Mouse (Mus musculus): ENCODE results near the gene Zfp941. TPM values are rescaled to one million over a fixed set of nuclear protein-coding genes. Genes with fewer than 3 reads are reported as not detected.

Gene Zfp941
- polyA plus RNA-seq, 2 experiments from 2014 or later = 0.13 to 0.23 TPM

- no peak for ATAC-seq
Measured at GRCm38 (mm10) chr7:140840750-140841735, 19.1 kb upstream of the Zfp941 start.

DNA sequence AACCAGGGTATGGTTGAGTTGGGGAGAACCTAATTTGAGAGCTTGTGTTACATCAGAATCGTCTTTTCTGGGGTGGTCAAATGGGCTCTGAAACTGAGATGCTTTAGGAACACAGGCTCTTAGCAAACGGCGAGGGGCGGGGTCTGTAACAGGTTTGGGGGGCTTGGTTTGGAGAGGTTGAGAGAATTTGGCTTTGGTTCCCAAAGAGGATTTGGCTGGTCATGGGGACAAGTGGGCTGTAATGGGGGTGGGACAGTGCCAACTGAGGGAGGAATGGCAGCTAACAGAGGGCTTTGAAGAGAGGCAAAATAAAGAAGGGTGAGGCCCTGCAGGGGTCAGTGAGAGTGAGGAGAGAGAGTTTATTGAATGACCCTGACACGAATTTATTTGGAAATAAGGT is 17.6 kb upstream of the Zfp941 start:
- no peak for ATAC-seq

GRCm38 (mm10) chr7:140836243-140837115 is 14.5 kb upstream of the Zfp941 start:
- no peak for ATAC-seq

- ATAC-seq = no peak
Measured at GRCm38 (mm10) chr7:140835758-140836087, 13.7 kb upstream of the Zfp941 start.

DNA sequence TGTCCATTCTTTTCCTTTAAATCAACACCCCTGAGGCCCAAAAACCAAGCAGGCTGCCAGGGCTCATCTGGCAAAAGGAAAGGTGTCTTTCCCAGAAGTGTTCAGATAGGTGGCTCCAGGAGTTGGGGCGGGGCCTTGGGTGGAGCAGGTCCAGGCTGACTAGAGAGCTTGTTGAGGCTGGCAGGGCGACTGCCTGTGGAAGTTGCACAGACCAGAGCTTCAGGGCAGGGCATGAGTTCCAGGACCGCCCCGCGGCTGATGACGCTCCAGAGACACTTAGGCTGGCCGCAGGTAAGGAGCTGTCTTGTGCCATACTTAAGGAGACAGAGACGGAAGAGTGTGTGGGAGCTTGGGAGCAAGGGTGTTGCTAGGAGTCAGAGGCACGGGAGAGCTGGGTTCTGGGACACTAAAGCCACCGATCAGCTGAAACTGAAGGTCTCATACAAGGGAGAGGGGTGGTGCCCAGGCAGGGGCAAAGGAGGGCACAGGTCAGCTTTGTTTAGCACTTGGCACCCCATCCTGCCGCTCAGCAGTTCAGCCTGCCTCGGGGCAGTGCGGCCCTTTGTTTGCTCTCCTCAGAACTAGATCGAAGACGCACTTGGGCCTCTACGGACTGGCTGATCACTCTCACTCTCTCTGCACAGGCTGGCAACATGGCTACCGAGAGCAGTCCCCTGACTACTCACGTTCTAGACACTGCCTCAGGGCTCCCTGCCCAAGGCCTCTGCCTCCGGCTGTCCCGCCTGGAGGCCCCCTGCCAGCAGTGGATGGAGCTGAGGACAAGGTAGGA is 13.2 kb upstream of the Zfp941 start, which contains the start of gene Urah:
TSS of gene Urah (plus strand) at position 51 of the 790 bp plus-strand sequence.
- no peak for ATAC-seq

DNA sequence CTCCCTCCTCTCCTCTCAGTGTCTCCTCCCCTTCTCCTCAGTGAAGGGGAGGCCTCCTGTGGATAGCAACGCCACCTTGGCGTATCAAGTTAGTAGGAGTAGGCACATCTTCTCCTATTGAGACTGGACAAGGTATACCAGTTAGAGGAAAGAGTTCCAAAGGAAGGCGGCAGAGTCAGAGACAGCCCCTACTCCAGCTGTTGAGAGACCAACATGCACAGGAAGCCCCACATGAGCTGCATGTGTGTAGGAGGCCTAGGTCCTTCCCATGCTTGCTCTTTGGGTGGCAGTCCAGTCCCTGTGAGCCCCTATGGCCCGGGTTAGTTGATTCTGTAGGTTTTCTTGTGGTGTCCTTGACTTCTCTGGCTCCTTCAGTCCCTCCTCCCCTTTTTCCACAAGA is 11.4 kb upstream of the Zfp941 start:
- ATAC-seq = no peak

- no peak for ATAC-seq
Measured at GRCm38 (mm10) chr7:140831447-140831846, 9.5 kb upstream of the Zfp941 start.

DNA sequence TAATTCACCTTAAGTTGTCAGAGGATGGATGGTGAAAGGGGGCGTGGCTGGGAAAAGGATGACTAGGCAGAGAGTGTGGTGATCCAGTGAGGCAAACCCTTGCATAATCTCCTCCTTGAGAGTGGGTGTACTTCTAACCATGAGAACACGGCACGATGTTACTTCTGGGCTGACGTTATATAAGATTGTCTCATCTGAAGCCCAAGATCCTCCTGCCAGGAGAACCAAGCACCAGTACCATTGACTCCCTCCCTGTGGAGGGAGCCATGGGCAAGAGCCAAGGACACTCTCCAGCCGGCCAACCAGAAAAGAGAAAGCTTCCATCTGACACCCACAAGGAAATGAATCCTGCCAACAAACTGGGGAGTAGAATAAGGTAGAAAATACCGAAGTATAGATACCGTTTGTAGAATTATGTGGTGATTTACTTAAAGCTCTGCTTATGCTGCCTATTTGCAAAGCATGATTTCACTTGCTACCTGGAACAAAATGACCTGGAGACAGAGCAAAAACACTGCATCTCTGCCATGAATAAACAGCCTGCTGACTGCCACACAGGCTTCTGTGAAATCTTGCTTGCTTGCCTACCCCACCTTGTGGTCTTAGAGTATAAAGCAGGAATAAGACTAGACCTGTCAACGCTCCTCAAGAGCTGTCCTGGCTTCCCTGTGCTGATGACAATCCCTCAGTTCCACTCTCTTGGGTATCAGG is 6.3 kb upstream of the Zfp941 start:
- ATAC-seq = no peak

GRCm38 (mm10) chr7:140822731-140823130 is 753 bp upstream of the Zfp941 start:
- no peak for ATAC-seq

GRCm38 (mm10) chr7:140821305-140821652 is 699 bp downstream of the Zfp941 start:
- no peak for ATAC-seq

GRCm38 (mm10) chr7:140820173-140820572 is 1.8 kb downstream of the Zfp941 start:
- no peak for ATAC-seq

DNA sequence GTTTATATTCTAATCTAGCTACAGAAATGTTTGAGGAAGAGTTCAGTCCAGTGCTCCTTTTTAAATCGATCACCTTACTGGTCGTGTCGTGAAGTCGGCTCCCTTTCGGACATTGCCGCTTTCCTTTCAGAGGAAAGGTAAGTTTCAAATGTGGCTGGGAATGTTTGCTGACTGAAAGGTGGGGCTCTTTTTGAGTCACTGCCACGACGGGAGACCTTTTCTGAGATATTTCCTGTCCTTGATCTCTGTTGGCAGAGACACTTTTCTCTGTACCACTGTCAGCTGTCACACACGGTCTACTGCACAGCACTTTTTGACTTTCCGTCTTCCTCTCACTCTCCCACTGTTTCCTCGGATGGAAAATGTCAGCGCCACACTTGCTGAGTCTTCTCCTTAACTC is 9.1 kb downstream of the Zfp941 start:
- no peak for ATAC-seq

- ATAC-seq = no peak
Measured at GRCm38 (mm10) chr7:140811714-140812113, 10.3 kb downstream of the Zfp941 start.

DNA sequence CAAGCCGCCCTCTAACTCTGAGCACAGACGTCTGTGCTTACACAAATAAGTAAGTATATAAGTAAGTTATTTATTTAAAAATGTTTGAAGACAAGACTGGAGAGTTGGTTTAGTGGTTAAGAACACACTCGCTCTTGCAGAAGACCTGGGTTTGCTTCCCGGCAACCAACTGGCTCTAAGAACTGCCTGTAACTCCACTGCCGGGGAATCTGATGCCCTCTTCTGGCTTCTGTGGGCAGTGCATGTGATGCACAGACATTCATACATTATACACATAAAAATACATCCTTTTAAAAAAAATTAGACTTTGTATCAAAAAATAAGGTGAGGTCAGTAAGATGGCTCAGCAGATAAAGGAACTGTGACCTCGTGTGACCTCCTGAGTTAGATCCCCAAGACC is 11.5 kb downstream of the Zfp941 start:
- no peak for ATAC-seq

- ATAC-seq = no peak
Measured at GRCm38 (mm10) chr7:140805704-140806103, 16.3 kb downstream of the Zfp941 start.

- ATAC-seq = no peak
Measured at GRCm38 (mm10) chr7:140802629-140803028, 19.3 kb downstream of the Zfp941 start.

GRCm38 (mm10) chr7:140798212-140798611 is 23.8 kb downstream of the Zfp941 start:
- no peak for ATAC-seq

GRCm38 (mm10) chr7:140797619-140798018 is 24.4 kb downstream of the Zfp941 start:
- no peak for ATAC-seq

DNA sequence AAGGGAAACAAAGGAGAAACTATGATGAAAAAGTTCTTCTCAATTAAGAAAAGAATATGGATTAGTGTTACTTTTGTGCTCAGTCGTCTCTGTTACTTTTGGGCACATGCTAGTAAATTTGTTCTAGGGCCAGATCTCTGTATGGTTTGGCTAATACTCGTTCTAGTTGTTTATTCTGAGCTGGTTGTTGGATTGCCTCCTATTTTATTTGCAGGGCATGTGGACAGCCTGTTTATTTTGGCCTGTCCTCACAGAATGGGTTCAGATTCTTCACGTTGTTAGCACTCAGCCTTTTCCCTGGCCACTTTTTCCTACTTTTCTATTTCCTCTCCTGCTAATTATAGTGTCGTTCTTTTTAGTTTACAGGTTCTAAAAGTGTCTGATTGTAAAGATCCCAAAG is 28.4 kb downstream of the Zfp941 start:
- ATAC-seq = no peak

DNA sequence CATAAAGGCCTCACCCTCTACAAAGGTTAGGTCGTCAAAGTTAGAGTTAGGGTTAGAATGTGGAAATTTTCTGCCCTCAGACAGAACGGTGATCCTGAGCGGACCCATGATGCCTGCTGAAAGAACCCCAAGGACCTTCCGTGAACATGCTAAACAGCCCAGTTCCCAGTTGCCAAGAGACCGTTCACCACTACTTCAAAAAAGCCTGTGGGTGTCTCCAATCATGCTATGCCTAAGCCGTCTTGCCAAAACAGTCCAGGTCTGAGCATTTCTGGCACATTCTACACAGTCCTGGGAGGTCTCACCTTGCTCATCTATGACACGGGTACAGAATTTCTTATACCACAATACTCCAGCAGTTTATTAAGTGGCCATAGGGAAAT is 33.9 kb downstream of the Zfp941 start:
- ATAC-seq = no peak

- ATAC-seq = no peak
Measured at GRCm38 (mm10) chr7:140787406-140788052, 34.4 kb downstream of the Zfp941 start, which contains the start of gene Syce1. Gene Syce1, minus strand, starts transcription at chr7:140787852.
